Mouse (Mus musculus) limb, embryonic 14.5 days (tissue): Measurements from ENCODE around the gene Fbxo28. TPM values are rescaled to one million over a fixed set of nuclear protein-coding genes. Genes with fewer than 3 reads are reported as not detected.

ENCODE experiments used
- ATAC-seq: fragments of 200-750 bp; cut with Nextera tagmentation; 2 replicates; pipeline ENCODE4 v1.8.0; 2017; ENCODE audit warnings: low read depth, moderate number of reproducible peaks, moderate TSS enrichment; ENCODE audit not compliant: low FRiP score
- DNase-seq: peaks from one replicate; pipeline ENCODE4 v3.0.0-alpha.2; 2015; ENCODE audit warnings: low spot score
- H3K27ac ChIP-seq: fragments of 300-500 bp; sonication (generic); replicated peaks from 2 replicates; pipeline ENCODE4 v1.5.1; 2014; ENCODE audit warnings: low read depth, mild to moderate bottlenecking, low read length, moderate library complexity, mixed read lengths
- H3K27me3 ChIP-seq: fragments of 300-500 bp; sonication (generic); 2 replicates; pipeline ENCODE4 v1.6.1; 2014; ENCODE audit warnings: low read length, mixed read lengths; ENCODE audit not compliant: control insufficient read depth, insufficient read depth
- H3K36me3 ChIP-seq: fragments of 300-500 bp; sonication (generic); 2 replicates; pipeline ENCODE4 v1.6.1; 2014; ENCODE audit warnings: mild to moderate bottlenecking, low read length, moderate library complexity, mixed read lengths; ENCODE audit not compliant: control insufficient read depth, insufficient read depth
- H3K4me1 ChIP-seq: fragments of 300-500 bp; sonication (generic); 2 replicates; pipeline ENCODE4 v1.6.1; 2014; ENCODE audit warnings: antibody characterized with exemption, low read length, mixed read lengths; ENCODE audit not compliant: control insufficient read depth, insufficient read depth
- H3K4me2 ChIP-seq: fragments of 300-500 bp; sonication (generic); replicated peaks from 2 replicates; pipeline ENCODE4 v1.6.1; 2014; ENCODE audit warnings: low read depth, mild to moderate bottlenecking, low read length, moderate library complexity; ENCODE audit not compliant: severe bottlenecking
- H3K4me3 ChIP-seq: fragments of 300-500 bp; sonication (generic); replicated peaks from 2 replicates; pipeline ENCODE4 v1.5.1; 2014; ENCODE audit warnings: low read length
- H3K9ac ChIP-seq: fragments of 300-500 bp; sonication (generic); 2 replicates; pipeline ENCODE4 v1.6.1; 2014; ENCODE audit warnings: mild to moderate bottlenecking, low read depth, low read length, moderate library complexity; ENCODE audit not compliant: severe bottlenecking
- H3K9me3 ChIP-seq: fragments of 300-500 bp; sonication (generic); 2 replicates; pipeline ENCODE4 v1.6.1; 2016; ENCODE audit warnings: low read length; ENCODE audit not compliant: control insufficient read depth
- POLR2A ChIP-seq: fragments of 200-500 bp; IDR thresholded peaks from 2 replicates; pipeline ENCODE4 v1.8.0; 2012; ENCODE audit warnings: inconsistent platforms, mild to moderate bottlenecking, moderate library complexity, borderline replicate concordance; ENCODE audit not compliant: insufficient read depth, insufficient read length; ENCODE audit errors: extremely low read depth
- WGBS: fragments of 180-500 bp; shearing (Covaris S2); extraction: QIAGEN DNeasy Blood & Tissue Kit; methylation state at CpG from one replicate; pipeline ENCODE4 v1.1.7; 2014; 5-methylcytosine and 5-hydroxymethylcytosine counted together
- polyA plus RNA-seq, 2 experiments: library from polyadenylated mRNA; depleted of rRNA in 1 of 2; stranded (reverse) in 1 of 2; unstranded in 1 of 2; fragments of >200 nt; fragmentation: Nextera tagmentation in 1 of 2; extraction: Ambion mirVana in 1 of 2; gene quantifications; 2 replicates each; pipeline versions ENCODE4 v1.2.1 to v1.2.3; 2012 to 2014

Fbxo28 gene
- polyA plus RNA-seq, 2 experiments = 19.0 to 26.9 TPM

- no peak overlapping the region for H3K9ac ChIP-seq
- H3K36me3 ChIP-seq = no peaks in the 10 kb centered on the region
- 65% methylated on average over 8 of the region's 8 CpGs for WGBS
- H3K4me3 ChIP-seq = no peak overlapping the region
- DNase-seq (no peak), ATAC-seq (no peak)
- peaks cover 16% of the 10 kb centered on the region for H3K4me1 ChIP-seq
- no peaks in the 10 kb centered on the region for H3K9me3 ChIP-seq
- H3K27me3 ChIP-seq = no peaks in the 10 kb centered on the region
- H3K27ac ChIP-seq = no peak overlapping the region
- no peak for TF ChIP-seq POLR2A
- H3K4me2 ChIP-seq = no peak overlapping the region
Observed at GRCm38 (mm10) chr1:182371891-182372290, 30.5 kb upstream of the Fbxo28 start.

- peaks cover 13% of the 10 kb centered on the region for H3K4me1 ChIP-seq
- H3K4me3 ChIP-seq = no peak overlapping the region
- H3K27me3 ChIP-seq = no peaks in the 10 kb centered on the region
- H3K9me3 ChIP-seq = no peaks in the 10 kb centered on the region
- no peak for TF ChIP-seq POLR2A
- 69% methylated on average over 4 of the region's 4 CpGs for WGBS
- H3K9ac ChIP-seq = no peak overlapping the region
- ATAC-seq (no peak), DNase-seq (no peak)
- no peaks in the 10 kb centered on the region for H3K36me3 ChIP-seq
- no peak overlapping the region for H3K27ac ChIP-seq
- H3K4me2 ChIP-seq = no peak overlapping the region
Observed at GRCm38 (mm10) chr1:182369435-182369834, 28.0 kb upstream of the Fbxo28 start.

- H3K27ac ChIP-seq = 0 out of 2 replicates have a peak overlapping the region, but pooled peaks have one; percentile 28
Observed at GRCm38 (mm10) chr1:182368782-182369181, 27.4 kb upstream of the Fbxo28 start.

GRCm38 (mm10) chr1:182368309-182368708, 26.9 kb upstream of the Fbxo28 start:
- DNase-seq = no peak
- H3K9me3 ChIP-seq = no peaks in the 10 kb centered on the region
- no peak overlapping the region for H3K4me3 ChIP-seq
- H3K27ac ChIP-seq = 0 out of 2 replicates have a peak overlapping the region, but pooled peaks have one; percentile 26
- H3K36me3 ChIP-seq = no peaks in the 10 kb centered on the region
- no peak overlapping the region for H3K4me2 ChIP-seq
- TF ChIP-seq POLR2A = no peak
- no peak for ATAC-seq
- H3K9ac ChIP-seq = no peak overlapping the region
- WGBS = 37% methylated on average over 7 of the region's 7 CpGs
- H3K4me1 ChIP-seq = peaks cover 13% of the 10 kb centered on the region
- H3K27me3 ChIP-seq = no peaks in the 10 kb centered on the region

More at GRCm38 (mm10) chr1:182368782-182369181, 27.4 kb upstream of the Fbxo28 start:
- H3K4me1 ChIP-seq = peaks cover 13% of the 10 kb centered on the region
- TF ChIP-seq POLR2A = no peak
- H3K36me3 ChIP-seq = no peaks in the 10 kb centered on the region
- H3K4me2 ChIP-seq = no peak overlapping the region
- no peaks in the 10 kb centered on the region for H3K27me3 ChIP-seq
- H3K4me3 ChIP-seq = no peak overlapping the region
- DNase-seq (no peak), ATAC-seq (no peak)
- no peaks in the 10 kb centered on the region for H3K9me3 ChIP-seq
- 40% methylated on average over 8 of the region's 8 CpGs for WGBS
- no peak overlapping the region for H3K9ac ChIP-seq

- DNase-seq = no peak
- no peak for ATAC-seq
- Histone ChIP-seq H3K9ac (no peak overlapping the region), H3K4me2 (no peak overlapping the region), H3K27me3 (no peaks in the 10 kb centered on the region), H3K27ac (no peak overlapping the region), H3K4me3 (no peak overlapping the region), H3K9me3 (no peaks in the 10 kb centered on the region), H3K4me1 (peaks cover 12% of the 10 kb centered on the region), H3K36me3 (no peaks in the 10 kb centered on the region)
- WGBS = 66% methylated on average over 12 of the region's 12 CpGs
- no peak for TF ChIP-seq POLR2A
Observed at GRCm38 (mm10) chr1:182363683-182364404, 22.4 kb upstream of the Fbxo28 start.

- H3K4me3 ChIP-seq = no peak overlapping the region
- H3K4me1 ChIP-seq = peaks cover 1% of the 10 kb centered on the region; the same call in 1 of the 2 replicates
- no peak overlapping the region for H3K4me2 ChIP-seq
- TF ChIP-seq POLR2A = no peak
- H3K9me3 ChIP-seq = no peaks in the 10 kb centered on the region
- H3K36me3 ChIP-seq = no peaks in the 10 kb centered on the region
- ATAC-seq (no peak), DNase-seq (no peak)
- no peaks in the 10 kb centered on the region for H3K27me3 ChIP-seq
- H3K27ac ChIP-seq = no peak overlapping the region
- no peak overlapping the region for H3K9ac ChIP-seq
- 90% methylated on average over 5 of the region's 5 CpGs for WGBS
Observed at GRCm38 (mm10) chr1:182362703-182363102, 21.3 kb upstream of the Fbxo28 start.
